Mouse (Mus musculus) liver, adult 2 months (tissue): ENCODE results near the gene Clpb. TPM values are rescaled to one million over a fixed set of nuclear protein-coding genes. Genes with fewer than 3 reads are reported as not detected.

Experiments
- DNase-seq: peaks from one replicate; pipeline ENCODE4 v3.0.0-alpha.2; 2011; ENCODE audit warnings: low read depth, low spot score; ENCODE audit errors: extremely low read depth
- H3K27ac ChIP-seq: fragments of 200-500 bp; replicated peaks from 2 replicates; pipeline ENCODE4 v1.5.1; 2012; ENCODE audit warnings: low read depth, mild to moderate bottlenecking, control low read depth, inconsistent platforms, low read length; ENCODE audit not compliant: insufficient read depth
- H3K27me3 ChIP-seq: fragments of 200-500 bp; 2 replicates; pipeline ENCODE4 v1.6.1; 2012; ENCODE audit warnings: mild to moderate bottlenecking, moderate library complexity, low read length, inconsistent platforms; ENCODE audit not compliant: control insufficient read depth, insufficient read depth
- H3K36me3 ChIP-seq: fragments of 200-500 bp; 2 replicates; pipeline ENCODE4 v1.6.1; 2012; ENCODE audit warnings: low read length, inconsistent platforms; ENCODE audit not compliant: control insufficient read depth, insufficient read depth
- H3K4me1 ChIP-seq: fragments of 200-500 bp; 2 replicates; pipeline ENCODE4 v1.6.1; 2011; ENCODE audit warnings: low read length; ENCODE audit not compliant: control insufficient read depth, insufficient read depth
- H3K4me3 ChIP-seq: fragments of 200-500 bp; 2 replicates; pipeline ENCODE4 v1.5.1; 2011; ENCODE audit warnings: low read depth, mild to moderate bottlenecking, control low read depth, low read length, moderate library complexity; ENCODE audit not compliant: insufficient read depth
- H3K79me2 ChIP-seq: fragments of 200-500 bp; 2 replicates; pipeline ENCODE4 v1.6.1; 2012; ENCODE audit warnings: inconsistent platforms, mild to moderate bottlenecking, low read length, moderate library complexity; ENCODE audit not compliant: control insufficient read depth, insufficient read depth
- H3K9ac ChIP-seq: fragments of 200-500 bp; 2 replicates; pipeline ENCODE4 v1.6.1; 2012; ENCODE audit warnings: low read depth, mild to moderate bottlenecking, control low read depth, inconsistent platforms, low read length
- CTCF ChIP-seq: fragments of 200-500 bp; IDR thresholded peaks from 2 replicates; pipeline ENCODE4 v1.5.1; 2011; ENCODE audit warnings: low read depth, low read length, control low read depth
- POLR2A ChIP-seq: fragments of 200-500 bp; IDR thresholded peaks from 2 replicates; pipeline ENCODE4 v1.6.1; 2011; ENCODE audit warnings: low read length, control low read depth; ENCODE audit not compliant: insufficient read depth; ENCODE audit errors: extremely low read depth
- WGBS: fragments of 180-500 bp; shearing (Covaris S2); methylation state at CpG from one replicate; pipeline ENCODE4 v1.1.7; 2018; 5-methylcytosine and 5-hydroxymethylcytosine counted together
- polyA plus RNA-seq: library from polyadenylated mRNA; depleted of rRNA; stranded (reverse); fragments of >200 nt; gene quantifications from 2 replicates; pipeline ENCODE4 v1.2.3, GENCODE M21; 2012
- total RNA-seq: library from RNA; depleted of rRNA; stranded (reverse); fragments of >200 nt; gene quantifications from 2 replicates; pipeline ENCODE4 v1.2.3, GENCODE M21; 2014

Clpb gene
- total and polyA plus RNA-seq, 2 experiments = 36.4 to 43.2 TPM

- no peak overlapping the region for H3K4me3 ChIP-seq
- H3K9ac ChIP-seq = no peak overlapping the region
- H3K27me3 ChIP-seq = no peaks in the 10 kb centered on the region
- H3K36me3 ChIP-seq = no peaks in the 10 kb centered on the region
- no peak overlapping the region for H3K27ac ChIP-seq
- no peak for TF ChIP-seq POLR2A
- no peak for TF ChIP-seq CTCF
- no peak for DNase-seq
- no peaks in the 10 kb centered on the region for H3K4me1 ChIP-seq
- no peaks in the 10 kb centered on the region for H3K79me2 ChIP-seq
- 91% methylated on average over 2 of the region's 2 CpGs for WGBS
These were observed 69.6 kb downstream of the Clpb start for GRCm38 (mm10) chr7:101733042-101733441.

- TF ChIP-seq POLR2A (no peak), CTCF (no peak)
- no peaks in the 10 kb centered on the region for H3K4me1 ChIP-seq
- no peaks in the 10 kb centered on the region for H3K36me3 ChIP-seq
- H3K27ac ChIP-seq = no peak overlapping the region
- H3K27me3 ChIP-seq = no peaks in the 10 kb centered on the region
- no peak overlapping the region for H3K4me3 ChIP-seq
- 97% methylated on average over 1 of the region's 1 CpGs for WGBS
- no peaks in the 10 kb centered on the region for H3K79me2 ChIP-seq
- H3K9ac ChIP-seq = no peak overlapping the region
- DNase-seq = no peak
These were observed 71.9 kb downstream of the Clpb start for GRCm38 (mm10) chr7:101735297-101735696.

DNA sequence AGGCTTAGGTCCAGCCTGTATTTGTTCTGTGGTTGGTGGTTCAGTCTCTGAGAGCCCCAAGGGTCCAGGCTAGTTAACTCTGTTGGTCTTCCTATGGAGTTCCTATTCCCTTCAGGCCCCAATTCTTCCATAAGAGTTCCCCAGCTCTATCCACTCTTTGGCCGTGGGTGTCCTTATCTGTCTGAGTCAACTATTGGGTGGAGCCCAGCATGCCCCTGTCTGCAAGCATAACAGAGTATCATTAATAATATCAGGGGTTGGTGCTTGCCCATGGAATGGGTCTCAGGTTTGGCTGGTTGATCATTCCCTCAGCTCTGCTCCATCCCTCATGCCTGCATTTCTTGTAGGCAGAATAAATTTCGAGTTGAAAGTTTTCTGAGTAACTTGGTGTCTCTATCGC is 74.3 kb downstream of the Clpb start:
- Histone ChIP-seq H3K4me3 (no peak overlapping the region), H3K27me3 (no peaks in the 10 kb centered on the region), H3K79me2 (no peaks in the 10 kb centered on the region), H3K9ac (no peak overlapping the region), H3K4me1 (no peaks in the 10 kb centered on the region; the same call in none of the 2 replicates), H3K27ac (no peak overlapping the region), H3K36me3 (no peaks in the 10 kb centered on the region)
- TF ChIP-seq POLR2A (no peak), CTCF (no peak)
- 79% methylated on average over 3 of the region's 3 CpGs for WGBS
- DNase-seq = no peak

DNA sequence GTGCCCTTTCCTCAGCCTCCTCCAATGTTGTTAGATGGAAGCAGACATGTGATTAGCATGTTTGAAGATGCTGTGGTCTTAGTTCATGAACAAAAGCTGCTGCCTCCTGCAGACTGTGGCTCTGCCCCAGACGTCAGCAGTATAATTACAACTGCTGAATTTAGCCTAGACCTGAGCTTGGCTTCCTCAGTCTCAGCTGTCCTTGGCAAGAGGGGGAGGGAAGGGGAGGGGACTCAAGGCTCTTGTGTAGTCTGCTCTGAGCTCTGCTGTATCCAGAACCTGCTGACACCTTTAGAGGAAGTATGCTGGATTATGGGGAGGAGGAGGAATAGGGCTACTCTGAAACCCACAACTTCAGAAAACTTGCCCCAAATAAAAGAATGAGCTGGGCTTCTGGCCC is 76.2 kb downstream of the Clpb start:
- H3K27ac ChIP-seq = no peak overlapping the region
- no peak for DNase-seq
- no peaks in the 10 kb centered on the region for H3K36me3 ChIP-seq
- no peaks in the 10 kb centered on the region for H3K79me2 ChIP-seq
- WGBS = 81% methylated on average over 1 of the region's 1 CpGs
- no peaks in the 10 kb centered on the region for H3K27me3 ChIP-seq
- H3K4me1 ChIP-seq = no peaks in the 10 kb centered on the region; the same call in none of the 2 replicates
- no peak overlapping the region for H3K4me3 ChIP-seq
- no peak overlapping the region for H3K9ac ChIP-seq
- TF ChIP-seq CTCF (no peak), POLR2A (no peak)

DNA sequence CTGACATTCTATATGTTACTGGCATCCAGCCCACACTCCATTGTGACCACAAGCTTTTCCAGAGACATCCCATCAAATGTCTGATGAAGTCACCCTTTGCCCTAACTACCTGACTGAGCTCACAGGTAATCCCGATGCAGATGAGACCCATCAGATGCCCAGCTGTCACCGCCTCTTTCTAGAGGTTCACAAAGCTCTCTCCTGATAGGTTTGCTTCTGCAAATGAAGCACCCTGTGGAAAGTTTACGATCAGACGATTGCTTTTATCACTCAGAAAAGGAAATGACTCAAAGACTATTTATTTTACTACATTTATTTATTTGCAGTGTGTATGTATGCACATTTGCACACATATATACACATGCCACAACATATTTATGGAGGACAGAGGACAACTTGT is 80.1 kb downstream of the Clpb start:
- Histone ChIP-seq H3K4me1 (no peaks in the 10 kb centered on the region; the same call in none of the 2 replicates), H3K36me3 (no peaks in the 10 kb centered on the region), H3K9ac (no peak overlapping the region), H3K27ac (no peak overlapping the region), H3K79me2 (no peaks in the 10 kb centered on the region), H3K4me3 (no peak overlapping the region), H3K27me3 (no peaks in the 10 kb centered on the region)
- no peak for TF ChIP-seq POLR2A
- TF ChIP-seq CTCF = no peak
- DNase-seq = no peak
- 76% methylated on average over 4 of the region's 4 CpGs for WGBS

- Histone ChIP-seq H3K4me1 (no peaks in the 10 kb centered on the region; the same call in 1 of the 2 replicates), H3K9ac (no peak overlapping the region), H3K4me3 (no peak overlapping the region), H3K27me3 (no peaks in the 10 kb centered on the region), H3K27ac (no peak overlapping the region), H3K79me2 (no peaks in the 10 kb centered on the region), H3K36me3 (peaks cover 2% of the 10 kb centered on the region; the same call in 1 of the 2 replicates)
- no peak for DNase-seq
- TF ChIP-seq CTCF (no peak), POLR2A (no peak)
- WGBS = 94% methylated on average over 12 of the region's 12 CpGs
These were observed 83.3 kb downstream of the Clpb start for GRCm38 (mm10) chr7:101746559-101747334.
